Mouse (Mus musculus) thymus, postnatal 4 days (tissue): ENCODE results near the gene Olfr692.

Experiments used
- DNase-seq: peaks from one replicate; pipeline ENCODE4 v3.0.0; 2021

Olfr692 gene

GRCm38 (mm10) chr7:105406322-105406721 lies 38.3 kb downstream of the Olfr692 start:
- DNase-seq = no peak

GRCm38 (mm10) chr7:105411874-105412632 lies 44.0 kb downstream of the Olfr692 start:
- DNase-seq = peak; percentile 82

- no peak for DNase-seq
Observed at GRCm38 (mm10) chr7:105414385-105414784, 46.4 kb downstream of the Olfr692 start.

GRCm38 (mm10) chr7:105416529-105416928 lies 48.5 kb downstream of the Olfr692 start:
- DNase-seq = no peak

GRCm38 (mm10) chr7:105418106-105418505 lies 50.1 kb downstream of the Olfr692 start:
- no peak for DNase-seq
